ENCODE assay signal across 9 mouse cellular contexts in the genomic region with DNA sequence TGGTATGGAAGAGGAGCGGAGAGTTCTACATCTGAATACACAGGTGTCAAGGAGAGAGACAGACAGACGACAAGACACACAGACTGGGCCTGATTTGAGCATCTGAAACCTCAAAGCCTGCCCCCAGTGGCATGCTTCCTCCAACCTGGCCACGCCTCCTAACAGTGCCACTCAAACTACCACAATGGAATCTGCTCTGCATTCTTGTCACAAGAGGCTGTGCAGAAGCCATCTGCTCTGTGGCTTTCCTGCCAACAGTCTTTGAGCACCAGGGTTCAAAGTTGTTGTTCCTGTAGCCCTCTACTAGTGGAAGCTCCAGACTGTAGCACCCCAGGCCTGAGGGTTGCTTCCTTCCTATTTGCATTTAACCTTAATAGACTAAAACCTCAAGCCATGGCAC.
DNase-seq lines count a peak whose midpoint lies in the region; ATAC-seq and TF ChIP-seq lines count a peak whose summit lies in the region.
"Had no signal": no experiment of that assay in that cellular context is flagged by ENCODE, and none has a peak within 500 bp of the region (broad histone marks: within the 10 kb centered on the region; RNA-seq: fewer than 3 reads in every experiment).

No protein-coding gene starts in this region.

- H3K4me2 ChIP-seq in CH12.LX (ENCODE audit: insufficient read depth, low read depth, poor library complexity, severe bottlenecking) (no peak overlapping the region), myocyte (ENCODE audit: low read depth) (no peak overlapping the region)
- no peak overlapping the region for H3K4me2 ChIP-seq in kidney, embryonic 14.5 days (replicated peaks; ENCODE audit: low read depth, low read length)

- in situ Hi-C loops in CH12.LX (cut with MboI; ENCODE audit: low pct_ligation_motif_present, low pct_unique_long_range_greater_than_20kb, low sequenced_read_pairs): no loop called here

- TF ChIP-seq EP300 in heart, adult 2 months (IDR thresholded peaks at IDR 0.05; ENCODE audit: insufficient read depth, low read depth, low read length): no peak
- no peak; the same call in 1 of the 2 replicates for TF ChIP-seq EP300 in CH12.LX (IDR thresholded peaks at IDR 0.05; ENCODE audit: low read length)

- no peak for TF ChIP-seq POLR2A in heart, adult 2 months (IDR thresholded peaks at IDR 0.05; ENCODE audit: insufficient read depth, low read depth, low read length)
- TF ChIP-seq POLR2A in CH12.LX (IDR thresholded peaks at IDR 0.05; ENCODE audit: low read depth, low read length) (no peak), myocyte (IDR thresholded peaks at IDR 0.05; ENCODE audit: insufficient read length, low read depth) (no peak)

- no peaks in the 10 kb centered on the region for H3K79me2 ChIP-seq in heart, adult 2 months (replicated peaks; ENCODE audit: control insufficient read depth, insufficient read depth, low read length)
- H3K79me2 ChIP-seq in CH12.LX (replicated peaks; ENCODE audit: control insufficient read depth, extremely low read depth, insufficient read depth, poor library complexity, severe bottlenecking) (no peaks in the 10 kb centered on the region), myocyte (ENCODE audit: control insufficient read depth, insufficient read depth) (no peaks in the 10 kb centered on the region)

- no peak overlapping the region for H3K4me3 ChIP-seq in heart, adult 2 months
- H3K4me3 ChIP-seq in CH12.LX (replicated peaks in 1 of 3; ENCODE audit: low read depth in 2 of 3, low read length in 2 of 3, poor library complexity in 1 of 3): no peak overlapping the region
- H3K4me3 ChIP-seq in myocyte: no peak overlapping the region
- H3K4me3 ChIP-seq in kidney, embryonic 14.5 days (ENCODE audit: low read length): no peak overlapping the region
- H3K4me3 ChIP-seq: erythroblast, embryonic 14.5 days had no signal

- TF ChIP-seq RAD21 in CH12.LX (IDR thresholded peaks at IDR 0.05; ENCODE audit: low read depth, low read length): no peak; the same call in none of the 2 replicates

- no peak overlapping the region for H3K9ac ChIP-seq in heart, adult 2 months (ENCODE audit: low read depth, low read length)
- H3K9ac ChIP-seq in CH12.LX (ENCODE audit: insufficient read depth, low read depth): no peak overlapping the region
- no peak overlapping the region for H3K9ac ChIP-seq in kidney, embryonic 14.5 days (ENCODE audit: low read depth, low read length)

- peak; percentile 30 for TF ChIP-seq CTCF in heart, adult 2 months (IDR thresholded peaks at IDR 0.05)
- TF ChIP-seq CTCF in CH12.LX (conservative IDR thresholded peaks at IDR 0.05 in 1 of 2, IDR thresholded peaks at IDR 0.05 in 1 of 2; ENCODE audit: low read depth in 2 of 2, low read length in 2 of 2): peak in 1 of 2 experiments; percentile 34; a peak in 2 of 4 replicates

- no peak overlapping the region for H3K27ac ChIP-seq in heart, adult 2 months
- H3K27ac ChIP-seq in CH12.LX (ENCODE audit: insufficient read depth, low read depth): peak overlapping the region; percentile 22; the same call in 1 of the 2 replicates
- no peak overlapping the region for H3K27ac ChIP-seq in kidney, embryonic 14.5 days (ENCODE audit: low read depth, low read length)

- H3K27me3 ChIP-seq in heart, adult 2 months (ENCODE audit: control insufficient read depth, insufficient read depth, low read length): no peaks in the 10 kb centered on the region
- H3K27me3 ChIP-seq in CH12.LX (replicated peaks): no peaks in the 10 kb centered on the region
- no peaks in the 10 kb centered on the region for H3K27me3 ChIP-seq in myocyte (ENCODE audit: control insufficient read depth, insufficient read depth, insufficient read length)
- H3K27me3 ChIP-seq in kidney, embryonic 14.5 days (ENCODE audit: control insufficient read depth, insufficient read depth, low read length): no peaks in the 10 kb centered on the region

- dilution Hi-C loops in CH12.LX (cut with MboI; ENCODE audit: extremely low pct_ligation_motif_present, extremely low pct_unique_long_range_greater_than_20kb, low sequenced_read_pairs): no loop called here

- no peak for DNase-seq in heart, adult 2 months
- no peak for DNase-seq in heart, adult 18-20 months
- DNase-seq in CH12.LX (ENCODE audit: extremely low read depth): peak; percentile 87
- DNase-seq in heart, postnatal 4 days: peak; percentile 42
- no peak for DNase-seq in kidney, postnatal 10 days
- no peak for DNase-seq in c-Kit-positive CD71-positive TER-119-positive erythroid progenitor cells, embryonic 14.5 days (ENCODE audit: low spot score)

- 77% methylated on average over 3 of the region's 3 CpGs for WGBS in heart, adult 2 months
- WGBS in kidney, embryonic 14.5 days: 75% methylated on average over 3 of the region's 3 CpGs

- peaks cover 2% of the 10 kb centered on the region for H3K9me3 ChIP-seq in CH12.LX (replicated peaks; ENCODE audit: low read length)
- no peaks in the 10 kb centered on the region for H3K9me3 ChIP-seq in kidney, embryonic 14.5 days (ENCODE audit: control insufficient read depth, low read length)

- no peak overlapping the region for H3ac ChIP-seq in myocyte (ENCODE audit: control insufficient read depth, insufficient read length)

- H3K4me1 ChIP-seq in heart, adult 2 months (ENCODE audit: control insufficient read depth, insufficient read depth, low read length): peaks cover 2% of the 10 kb centered on the region; the same call in 1 of the 2 replicates
- peaks cover 9 to 32% of the 10 kb centered on the region in 2 experiments for H3K4me1 ChIP-seq in CH12.LX (ENCODE audit: control insufficient read depth in 1 of 2, insufficient read depth in 2 of 2)
- H3K4me1 ChIP-seq in kidney, embryonic 14.5 days (ENCODE audit: control insufficient read depth, insufficient read depth, low read length): no peaks in the 10 kb centered on the region

- ATAC-seq in kidney, embryonic 14.5 days (ENCODE audit: low FRiP score, low TSS enrichment): no peak

- intact Hi-C loops in heart, adult 2 months (cut with DNase I): no loop called here

- no peaks in the 10 kb centered on the region for H3K36me3 ChIP-seq in heart, adult 2 months (ENCODE audit: control insufficient read depth, insufficient read depth, low read length)
- H3K36me3 ChIP-seq in CH12.LX (replicated peaks in 1 of 2; ENCODE audit: control insufficient read depth in 1 of 2, insufficient read depth in 1 of 2, low read length in 1 of 2) (peaks cover 39 to 92% of the 10 kb centered on the region in 2 experiments), myocyte (ENCODE audit: control insufficient read depth, insufficient read depth) (peaks cover 17% of the 10 kb centered on the region)
- peaks cover 59% of the 10 kb centered on the region for H3K36me3 ChIP-seq in kidney, embryonic 14.5 days (ENCODE audit: control insufficient read depth, insufficient read depth, low read length)

TF ChIP-seq in CH12.LX, 34 proteins besides CTCF, POLR2A, EP300 and RAD21:
- no peak for TF ChIP-seq HCFC1 (IDR thresholded peaks at IDR 0.05; ENCODE audit: low read depth, low read length)
- peak; percentile 33; the same call in 1 of the 2 replicates for TF ChIP-seq MYC (IDR thresholded peaks at IDR 0.05; ENCODE audit: low read depth, low read length)
- TF ChIP-seq SIN3A (IDR thresholded peaks at IDR 0.05; ENCODE audit: low read length): no peak
- no peak for TF ChIP-seq ZMIZ1 (IDR thresholded peaks at IDR 0.05; ENCODE audit: low read depth, low read length)
- peak; percentile 49 for TF ChIP-seq MAX (IDR thresholded peaks at IDR 0.05; ENCODE audit: low read length)
- 0 out of 2 replicates have a peak, but pooled peaks have one; percentile 4 for TF ChIP-seq BHLHE40 (IDR thresholded peaks at IDR 0.05; ENCODE audit: low read depth, low read length)
TF ChIP-seq in CH12.LX: peak in this region for 3.

TF ChIP-seq in myocyte, 11 proteins besides CTCF, POLR2A, EP300 and RAD21:
- TF ChIP-seq SRF (IDR thresholded peaks at IDR 0.05; ENCODE audit: control insufficient read depth, insufficient read length, low read depth): no peak
- peak in 1 of 3 experiments; percentile 79 for TF ChIP-seq MYOG (IDR thresholded peaks at IDR 0.05; ENCODE audit: control insufficient read depth in 1 of 3, insufficient read depth in 1 of 3, insufficient read length in 2 of 3, low read depth in 2 of 3)
- TF ChIP-seq USF1 (IDR thresholded peaks at IDR 0.05; ENCODE audit: low read depth): no peak
- no peak for TF ChIP-seq E2F4 (IDR thresholded peaks at IDR 0.05; ENCODE audit: insufficient read depth)
- peak in 2 of 3 experiments; percentile 16 to 28 for TF ChIP-seq MYOD1 (IDR thresholded peaks at IDR 0.05; ENCODE audit: control insufficient read depth in 1 of 3, insufficient read length in 2 of 3, low read depth in 2 of 3)

Comparison
In these comparisons a context has a peak if more than half of its experiments do, and no peak if none do; other contexts are left out.
1. DNase-seq: peak in CH12.LX (single experiment) and heart, postnatal 4 days (single experiment); none in heart, adult 2 months (0 of 2), heart, adult 18-20 months (0 of 2), kidney, postnatal 10 days (single experiment) and c-Kit-positive CD71-positive TER-119-positive erythroid progenitor cells, embryonic 14.5 days (single experiment).